Mouse (Mus musculus): ENCODE measurements around the gene Oaz1.

GRCm38 (mm10) chr10:80792175-80793032 lies 34.1 kb upstream of the Oaz1 start:
- TF ChIP-seq CTCF (IDR thresholded peaks at IDR 0.05; ENCODE audit: low read depth) (no peak), EP300 (IDR thresholded peaks at IDR 0.05; ENCODE audit: low read depth) (no peak)

All from heart, postnatal 0 days (tissue).